Mouse (Mus musculus) cerebellum, adult 2 months (tissue): ENCODE results near the gene Fam3c.

ENCODE experiments used
- CTCF ChIP-seq: fragments of 200-500 bp; IDR thresholded peaks from 2 replicates; pipeline ENCODE4 v1.5.1; 2011; ENCODE audit warnings: low read depth, mild to moderate bottlenecking, control low read depth, low read length, moderate library complexity, borderline replicate concordance; ENCODE audit not compliant: insufficient read depth
- POLR2A ChIP-seq: fragments of 200-500 bp; IDR thresholded peaks from 2 replicates; pipeline ENCODE4 v1.6.1; 2011; ENCODE audit warnings: low read length, control low read depth, borderline replicate concordance; ENCODE audit not compliant: insufficient read depth

DNA sequence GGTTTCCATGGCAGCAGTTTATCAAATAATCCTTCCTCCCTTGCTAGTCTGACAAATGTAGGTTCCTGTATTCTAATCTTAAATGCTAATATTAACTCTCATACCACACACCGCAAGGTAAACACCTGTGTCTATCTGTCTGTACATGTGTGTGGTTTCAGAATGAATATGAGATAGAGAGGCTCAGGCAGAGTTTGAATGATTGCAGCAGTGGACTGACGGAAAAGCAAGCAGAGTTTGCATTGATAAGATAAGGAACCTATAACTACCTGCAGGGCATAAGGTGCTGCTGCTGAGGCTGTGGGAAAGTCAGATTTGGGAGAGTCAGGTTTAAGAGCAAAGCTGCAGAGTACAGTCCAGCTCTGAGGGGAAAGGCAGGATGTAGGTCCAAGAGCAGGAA lies 10.9 kb upstream of the Fam3c start:
- TF ChIP-seq POLR2A (no peak), CTCF (no peak)
